Mouse (Mus musculus) lung, postnatal 0 days (tissue): ENCODE results near the gene Phkb.

ENCODE experiments used
- CTCF ChIP-seq: IDR thresholded peaks from 2 replicates; pipeline ENCODE4 v1.5.1; 2016; ENCODE audit warnings: antibody characterized with exemption, mild to moderate bottlenecking
- EP300 ChIP-seq: IDR thresholded peaks from 2 replicates; pipeline ENCODE4 v1.6.1; 2016; ENCODE audit warnings: antibody characterized with exemption, mild to moderate bottlenecking, control low read depth

DNA sequence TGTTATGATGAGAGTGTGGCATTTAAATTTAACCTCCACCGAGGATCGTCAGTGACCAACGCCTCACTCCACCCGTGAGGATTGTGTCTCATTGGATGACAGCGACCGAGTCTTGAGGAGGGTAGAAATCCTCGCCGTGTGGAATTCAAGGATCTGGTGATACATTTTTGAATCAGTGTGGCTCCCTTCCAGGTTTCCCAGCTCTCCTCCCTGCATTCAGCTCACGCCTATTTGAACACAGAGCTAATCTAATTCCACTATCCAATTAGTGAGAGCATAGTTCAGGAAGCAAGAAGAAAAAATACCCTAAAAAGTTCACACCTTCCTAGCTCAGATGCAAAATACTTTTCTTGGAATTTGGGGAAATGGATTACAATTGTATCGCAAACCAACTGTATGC, 249.9 kb downstream of the Phkb start:
- TF ChIP-seq CTCF (no peak), EP300 (no peak)
